Mouse (Mus musculus) layer of hippocampus, postnatal 14 days (tissue): Measurements from ENCODE around the gene Poc1b. TPM values are rescaled to one million over a fixed set of nuclear protein-coding genes. Genes with fewer than 3 reads are reported as not detected.
A peak's percentile ranks its signal among the peaks of the same experiment; 100 is the strongest.
"Not testable (repeated sequence)": the region's sequence is repeated elsewhere in the genome, so short reads cannot be mapped to it uniquely, and the experiment has no call there.

Experiments used
- DNase-seq, 2 experiments: peaks; one replicate each; pipeline ENCODE4 v3.0.0; 2021 to 2022; ENCODE audit warnings: low spot score in 2 of 2, mixed read lengths in 1 of 2
- total RNA-seq, 2 experiments: library from RNA; stranded (reverse); gene quantifications; 2 replicates each; pipeline ENCODE4 v1.2.3; 2021

Poc1b gene
- total RNA-seq, 2 experiments from 2014 or later: 7.0 to 8.9 TPM

- DNase-seq: no peak
Measured at GRCm38 (mm10) chr10:99154635-99155034, 47.8 kb downstream of the Poc1b start.

GRCm38 (mm10) chr10:99156808-99157207 lies 50.0 kb downstream of the Poc1b start:
- DNase-seq: no peak

- not testable (repeated sequence) for DNase-seq
Measured at GRCm38 (mm10) chr10:99157697-99158096, 50.9 kb downstream of the Poc1b start.

- peak in 1 of 2 experiments; percentile 44 for DNase-seq
Measured at GRCm38 (mm10) chr10:99161987-99162582, 55.2 kb downstream of the Poc1b start.

GRCm38 (mm10) chr10:99163002-99163401 lies 56.2 kb downstream of the Poc1b start:
- no peak for DNase-seq

GRCm38 (mm10) chr10:99164871-99165477 lies 58.1 kb downstream of the Poc1b start:
- peak in 1 of 2 experiments; percentile 63 for DNase-seq

GRCm38 (mm10) chr10:99165751-99166282 lies 59.0 kb downstream of the Poc1b start:
- no peak for DNase-seq

GRCm38 (mm10) chr10:99166392-99166791 lies 59.6 kb downstream of the Poc1b start:
- DNase-seq: peak in 1 of 2 experiments; percentile 60

- DNase-seq: no peak
Measured at GRCm38 (mm10) chr10:99168404-99168803, 61.6 kb downstream of the Poc1b start.

- DNase-seq: no peak
Measured at GRCm38 (mm10) chr10:99168840-99169764, 62.3 kb downstream of the Poc1b start.

- no peak for DNase-seq
Measured at GRCm38 (mm10) chr10:99169765-99170129, 62.9 kb downstream of the Poc1b start.

GRCm38 (mm10) chr10:99171961-99172497 lies 65.2 kb downstream of the Poc1b start:
- no peak for DNase-seq

- no peak for DNase-seq
Measured at GRCm38 (mm10) chr10:99172906-99173507, 66.2 kb downstream of the Poc1b start.

GRCm38 (mm10) chr10:99176911-99177310 lies 70.1 kb downstream of the Poc1b start:
- no peak for DNase-seq

- no peak for DNase-seq
Measured at GRCm38 (mm10) chr10:99178118-99178517, 71.3 kb downstream of the Poc1b start.

- DNase-seq: no peak
Measured at GRCm38 (mm10) chr10:99179122-99179521, 72.3 kb downstream of the Poc1b start.

- no peak for DNase-seq
Measured at GRCm38 (mm10) chr10:99179566-99179965, 72.7 kb downstream of the Poc1b start.

GRCm38 (mm10) chr10:99181497-99181896 lies 74.7 kb downstream of the Poc1b start:
- DNase-seq: no peak

GRCm38 (mm10) chr10:99182107-99182506 lies 75.3 kb downstream of the Poc1b start:
- DNase-seq: no peak

GRCm38 (mm10) chr10:99188175-99188574 lies 81.3 kb downstream of the Poc1b start:
- no peak for DNase-seq
